Mouse (Mus musculus): ENCODE results near the gene Psmb7. TPM values are rescaled to one million over a fixed set of nuclear protein-coding genes. Genes with fewer than 3 reads are reported as not detected.

Psmb7 gene
- 162 and 166 TPM in 2 replicates for polyA plus RNA-seq (2015; fragmentation: Nextera tagmentation; extraction: Ambion mirVana)

- no peaks in the 10 kb centered on the region for H3K27me3 ChIP-seq (ENCODE audit: control insufficient read depth, insufficient read depth, low read length)
- peak within 1 kb of the TSS; percentile 76 for H3K27ac ChIP-seq (replicated peaks)
- peak; percentile 90 for ATAC-seq (ENCODE audit: low FRiP score, low TSS enrichment)
- peaks cover 4% of the 10 kb centered on the region; the same call in 1 of the 2 replicates for H3K4me1 ChIP-seq (replicated peaks; ENCODE audit: control insufficient read depth, insufficient read depth)
- 0 out of 2 replicates have a peak, but pooled peaks cover 4% of the 10 kb centered on the region for H3K36me3 ChIP-seq (ENCODE audit: control insufficient read depth, insufficient read depth, low read length)
- no peaks in the 10 kb centered on the region for H3K9me3 ChIP-seq (ENCODE audit: control insufficient read depth, low read length)
- WGBS, result 1% methylated on average over 52 of the region's 52 CpGs
- peak within 1 kb of the TSS; percentile 93 for H3K4me2 ChIP-seq (replicated peaks; ENCODE audit: low read depth)
- peak within 1 kb of the TSS; percentile 95 for H3K4me3 ChIP-seq (ENCODE audit: low read depth, low read length)
- H3K9ac ChIP-seq (ENCODE audit: low read length), result peak within 1 kb of the TSS; percentile 94
- peak; percentile 93 for DNase-seq (ENCODE audit: low spot score)
- TF ChIP-seq EP300 (optimal IDR thresholded peaks at IDR 0.05), result no peak
- TF ChIP-seq CTCF (IDR thresholded peaks at IDR 0.05; ENCODE audit: low read depth), result no peak
Observed at GRCm38 (mm10) chr2:38643625-38644427, at the start of gene Psmb7. Gene Psmb7, minus strand, starts transcription at chr2:38644087.

- Histone ChIP-seq H3K27ac (replicated peaks) (no peak overlapping the region), H3K36me3 (ENCODE audit: control insufficient read depth, insufficient read depth, low read length) (no peaks in the 10 kb centered on the region), H3K27me3 (ENCODE audit: control insufficient read depth, insufficient read depth, low read length) (no peaks in the 10 kb centered on the region), H3K4me2 (replicated peaks; ENCODE audit: low read depth) (no peak overlapping the region), H3K4me3 (ENCODE audit: low read depth, low read length) (no peak overlapping the region), H3K9ac (ENCODE audit: low read length) (no peak overlapping the region), H3K9me3 (ENCODE audit: control insufficient read depth, low read length) (no peaks in the 10 kb centered on the region), H3K4me1 (replicated peaks; ENCODE audit: control insufficient read depth, insufficient read depth) (no peaks in the 10 kb centered on the region)
- 7% methylated on average over 8 of the region's 8 CpGs for WGBS
- TF ChIP-seq EP300 (optimal IDR thresholded peaks at IDR 0.05) (no peak), CTCF (IDR thresholded peaks at IDR 0.05; ENCODE audit: low read depth) (peak; percentile 77)
- DNase-seq (ENCODE audit: low spot score) (peak; percentile 81), ATAC-seq (ENCODE audit: low FRiP score, low TSS enrichment) (no peak)
Observed at GRCm38 (mm10) chr2:38691542-38691941, 47.7 kb upstream of the Psmb7 start.

GRCm38 (mm10) chr2:38689881-38690280 is 46.0 kb upstream of the Psmb7 start:
- Histone ChIP-seq H3K27ac (replicated peaks) (no peak overlapping the region), H3K4me3 (ENCODE audit: low read depth, low read length) (no peak overlapping the region), H3K4me1 (replicated peaks; ENCODE audit: control insufficient read depth, insufficient read depth) (no peaks in the 10 kb centered on the region), H3K36me3 (ENCODE audit: control insufficient read depth, insufficient read depth, low read length) (no peaks in the 10 kb centered on the region), H3K27me3 (ENCODE audit: control insufficient read depth, insufficient read depth, low read length) (no peaks in the 10 kb centered on the region), H3K4me2 (replicated peaks; ENCODE audit: low read depth) (no peak overlapping the region), H3K9me3 (ENCODE audit: control insufficient read depth, low read length) (no peaks in the 10 kb centered on the region), H3K9ac (ENCODE audit: low read length) (no peak overlapping the region)
- ATAC-seq (ENCODE audit: low FRiP score, low TSS enrichment) (no peak), DNase-seq (ENCODE audit: low spot score) (no peak)
- no peak for TF ChIP-seq CTCF (IDR thresholded peaks at IDR 0.05; ENCODE audit: low read depth)
- WGBS, result 55% methylated on average over 1 of the region's 1 CpGs

GRCm38 (mm10) chr2:38688791-38689520 is 45.1 kb upstream of the Psmb7 start:
- no peaks in the 10 kb centered on the region for H3K27me3 ChIP-seq (ENCODE audit: control insufficient read depth, insufficient read depth, low read length)
- H3K4me3 ChIP-seq (ENCODE audit: low read depth, low read length), result 0 out of 2 replicates have a peak overlapping the region, but pooled peaks have one; percentile 13
- no peaks in the 10 kb centered on the region for H3K9me3 ChIP-seq (ENCODE audit: control insufficient read depth, low read length)
- no peak overlapping the region for H3K27ac ChIP-seq (replicated peaks)
- DNase-seq (ENCODE audit: low spot score) (peak; percentile 58), ATAC-seq (ENCODE audit: low FRiP score, low TSS enrichment) (peak; percentile 28; the same call in 1 of the 2 replicates)
- H3K36me3 ChIP-seq (ENCODE audit: control insufficient read depth, insufficient read depth, low read length), result no peaks in the 10 kb centered on the region
- peak overlapping the region; percentile 35; the same call in 1 of the 2 replicates for H3K9ac ChIP-seq (ENCODE audit: low read length)
- 5% methylated on average over 29 of the region's 29 CpGs for WGBS
- no peaks in the 10 kb centered on the region for H3K4me1 ChIP-seq (replicated peaks; ENCODE audit: control insufficient read depth, insufficient read depth)
- H3K4me2 ChIP-seq (replicated peaks; ENCODE audit: low read depth), result peak overlapping the region; percentile 50
- peak; percentile 66 for TF ChIP-seq CTCF (IDR thresholded peaks at IDR 0.05; ENCODE audit: low read depth)
- TF ChIP-seq EP300 (optimal IDR thresholded peaks at IDR 0.05), result no peak

GRCm38 (mm10) chr2:38685746-38686145 is 41.9 kb upstream of the Psmb7 start:
- Histone ChIP-seq H3K4me1 (replicated peaks; ENCODE audit: control insufficient read depth, insufficient read depth) (no peaks in the 10 kb centered on the region), H3K27me3 (ENCODE audit: control insufficient read depth, insufficient read depth, low read length) (no peaks in the 10 kb centered on the region), H3K9me3 (ENCODE audit: control insufficient read depth, low read length) (no peaks in the 10 kb centered on the region), H3K4me2 (replicated peaks; ENCODE audit: low read depth) (no peak overlapping the region), H3K9ac (ENCODE audit: low read length) (no peak overlapping the region), H3K27ac (replicated peaks) (no peak overlapping the region), H3K4me3 (ENCODE audit: low read depth, low read length) (no peak overlapping the region), H3K36me3 (ENCODE audit: control insufficient read depth, insufficient read depth, low read length) (no peaks in the 10 kb centered on the region)
- TF ChIP-seq EP300 (optimal IDR thresholded peaks at IDR 0.05), result no peak
- 77% methylated on average over 3 of the region's 3 CpGs for WGBS
- DNase-seq (ENCODE audit: low spot score), result no peak
- no peak for ATAC-seq (ENCODE audit: low FRiP score, low TSS enrichment)
